Mouse (Mus musculus) G1E (cell line): ENCODE data around the gene Slc25a33.

ENCODE experiments used
- CTCF ChIP-seq: IDR thresholded peaks from 2 replicates; pipeline ENCODE4 v1.5.1; 2012; ENCODE audit warnings: low read depth, low read length, inconsistent platforms, mixed read lengths
- GATA1 ChIP-seq: IDR thresholded peaks from 2 replicates; pipeline ENCODE4 v1.6.1; 2012; ENCODE audit warnings: borderline replicate concordance, low read length, inconsistent platforms, mixed read lengths
- POLR2AphosphoS5 ChIP-seq: IDR thresholded peaks from 2 replicates; pipeline ENCODE4 v1.6.1; 2012; ENCODE audit warnings: low read depth, low read length, inconsistent platforms; ENCODE audit not compliant: insufficient replicate concordance
- TAL1 ChIP-seq: conservative IDR thresholded peaks from 2 replicates; pipeline ENCODE4 v1.6.1; 2012; ENCODE audit warnings: low read depth, low read length, inconsistent platforms, mixed read lengths

- TF ChIP-seq CTCF (no peak), TAL1 (no peak), GATA1 (no peak), POLR2AphosphoS5 (no peak)
Observed at GRCm38 (mm10) chr4:149714542-149714941, 59.5 kb downstream of the Slc25a33 start.
